Mouse (Mus musculus) frontal cortex, postnatal 14 days (tissue): ENCODE results near the gene Sec16b.

Source experiments
- DNase-seq, 2 experiments: peaks; one replicate each; pipeline ENCODE4 v3.0.0; 2022; ENCODE audit warnings: low spot score in 2 of 2

Gene Sec16b

DNA sequence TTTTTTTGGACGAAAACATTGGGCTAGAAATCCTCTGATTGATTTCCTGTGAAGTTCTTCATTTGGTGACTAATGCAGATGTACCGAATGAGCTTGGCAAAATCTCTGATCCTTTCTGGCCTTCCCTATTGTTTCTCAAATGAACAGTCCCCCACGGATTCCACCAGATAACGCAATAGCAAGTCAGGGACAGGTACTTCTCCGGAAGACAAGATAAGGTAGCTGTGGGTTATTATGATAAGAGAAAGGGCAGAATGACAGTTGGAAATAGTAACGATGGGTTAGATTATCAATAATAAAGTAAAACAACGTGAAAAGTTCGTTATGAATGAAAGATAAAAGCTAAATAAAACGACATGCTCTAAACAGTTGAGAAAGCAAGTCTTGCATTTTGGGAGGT lies 7.0 kb downstream of the Sec16b start:
- no peak for DNase-seq

DNA sequence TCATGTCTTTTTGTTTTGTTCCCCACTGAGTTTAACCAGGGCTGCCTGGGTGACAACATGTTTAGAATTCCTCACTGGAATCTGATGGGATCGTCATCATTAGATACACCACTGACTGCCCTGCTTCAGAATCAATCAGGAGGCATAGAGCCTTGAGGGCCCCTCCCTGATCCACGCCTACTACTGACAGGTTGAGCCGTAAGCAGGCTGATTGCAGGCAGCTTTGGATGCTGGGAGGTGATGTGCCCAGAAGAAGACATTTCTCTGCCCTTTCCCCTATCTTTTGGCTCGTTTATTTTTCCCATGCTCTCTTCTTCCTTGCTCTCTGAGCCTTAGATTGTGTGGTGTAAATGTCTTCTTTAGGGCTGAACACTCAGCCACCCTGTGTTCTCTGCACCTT lies 7.8 kb downstream of the Sec16b start:
- DNase-seq = no peak

DNA sequence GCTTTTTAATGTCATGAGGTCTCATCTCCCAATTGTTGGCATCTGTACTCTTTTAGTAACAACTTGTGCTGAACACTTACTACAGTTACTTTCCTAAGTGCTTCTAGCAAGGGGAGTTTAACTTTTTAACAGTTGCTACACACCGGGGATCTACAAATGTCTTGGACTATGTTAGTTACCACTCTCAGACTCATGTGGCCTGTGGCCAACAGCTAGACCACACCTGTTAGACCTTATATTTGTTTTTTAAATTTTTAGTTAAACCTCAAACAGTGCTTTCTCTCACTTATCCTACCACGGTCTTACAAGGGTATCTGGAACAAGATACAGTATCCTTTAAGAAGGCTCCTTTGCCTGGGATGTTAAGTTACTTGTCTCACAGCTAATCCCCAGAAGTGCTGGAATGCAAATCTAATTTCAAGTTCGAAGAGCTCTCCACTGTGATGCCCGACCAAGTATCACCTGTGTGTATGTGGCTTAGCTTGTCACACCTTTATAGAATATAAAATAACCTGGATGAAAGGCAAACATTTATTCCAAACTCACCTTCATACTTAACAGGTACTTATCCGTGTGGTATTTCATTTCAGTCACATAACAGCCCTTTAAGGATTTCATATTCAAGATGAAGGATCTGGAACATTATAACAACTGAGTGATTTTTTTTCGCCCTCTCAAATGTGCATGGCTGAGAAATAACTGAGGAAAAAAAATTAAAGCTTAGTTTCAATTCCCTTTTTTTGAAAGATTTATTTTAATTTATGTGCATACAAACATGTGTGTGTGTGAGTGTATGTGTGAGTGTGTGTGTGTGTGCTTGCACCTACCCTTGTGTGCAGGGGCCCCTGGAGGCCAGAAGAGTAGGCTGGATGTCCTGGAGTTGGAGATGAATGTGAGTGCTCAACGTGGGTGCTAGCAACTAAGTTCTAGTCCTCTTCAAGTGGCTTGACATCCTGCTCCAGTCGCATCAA lies 10.6 kb downstream of the Sec16b start:
- no peak for DNase-seq

GRCm38 (mm10) chr1:157518111-157518523 lies 11.6 kb downstream of the Sec16b start:
- DNase-seq = peak; percentile 56 to 60

DNA sequence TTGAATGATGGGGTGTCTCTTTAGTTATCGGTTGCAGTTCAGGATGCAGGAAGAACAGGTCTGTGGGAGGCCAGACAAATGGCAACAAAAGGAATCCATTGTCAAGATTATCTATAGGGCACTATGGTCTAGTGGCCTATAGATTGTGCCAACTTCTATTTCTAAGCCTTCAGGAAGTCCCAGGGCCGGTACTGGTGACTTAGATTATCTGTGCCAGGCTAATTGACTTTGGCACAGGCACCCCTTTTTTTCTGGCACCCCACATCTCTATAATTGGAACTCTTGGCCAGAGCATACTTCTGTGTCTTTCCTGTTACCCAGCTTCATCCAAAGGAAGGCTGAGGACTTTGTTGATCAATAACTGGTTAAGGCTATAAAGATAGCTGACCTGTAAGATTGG lies 12.9 kb downstream of the Sec16b start:
- no peak for DNase-seq

- no peak for DNase-seq
Observed at GRCm38 (mm10) chr1:157522322-157522721, 15.8 kb downstream of the Sec16b start.

GRCm38 (mm10) chr1:157524775-157525174 lies 18.2 kb downstream of the Sec16b start:
- no peak for DNase-seq

DNA sequence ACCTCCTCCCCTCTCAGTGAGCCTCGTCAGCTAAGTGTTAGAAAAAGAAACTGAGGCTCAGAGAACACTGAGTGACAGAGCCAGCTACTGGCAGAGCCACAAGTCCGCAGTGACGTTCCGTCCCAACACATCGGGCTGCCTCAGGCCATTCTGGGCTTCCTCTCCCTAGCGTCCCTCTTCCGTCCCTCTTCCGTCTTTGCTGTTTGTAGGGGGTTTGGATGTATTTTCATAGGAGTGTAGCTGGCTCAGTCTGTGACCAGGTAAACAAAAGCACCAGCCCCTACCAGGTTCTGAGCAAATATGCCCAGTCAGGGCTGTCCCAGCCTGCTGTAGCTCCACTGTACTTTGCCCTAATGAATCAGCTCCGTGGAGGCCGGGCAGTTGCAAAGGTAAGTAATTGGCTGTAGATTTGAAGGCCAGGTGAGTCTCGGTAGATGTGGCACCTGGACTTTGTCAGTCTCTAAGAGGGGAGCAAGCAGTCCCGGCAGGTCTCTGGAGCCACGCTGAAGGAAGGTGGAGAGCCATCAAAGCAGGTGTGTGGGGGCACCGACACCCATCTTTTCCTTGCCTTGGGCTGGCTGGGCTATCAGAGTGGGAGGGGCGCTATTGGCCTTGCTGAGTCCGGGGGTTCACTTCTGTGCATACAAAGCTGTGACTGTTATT lies 19.3 kb downstream of the Sec16b start:
- no peak for DNase-seq

- DNase-seq = no peak
Observed at GRCm38 (mm10) chr1:157526625-157527024, 20.1 kb downstream of the Sec16b start.

DNA sequence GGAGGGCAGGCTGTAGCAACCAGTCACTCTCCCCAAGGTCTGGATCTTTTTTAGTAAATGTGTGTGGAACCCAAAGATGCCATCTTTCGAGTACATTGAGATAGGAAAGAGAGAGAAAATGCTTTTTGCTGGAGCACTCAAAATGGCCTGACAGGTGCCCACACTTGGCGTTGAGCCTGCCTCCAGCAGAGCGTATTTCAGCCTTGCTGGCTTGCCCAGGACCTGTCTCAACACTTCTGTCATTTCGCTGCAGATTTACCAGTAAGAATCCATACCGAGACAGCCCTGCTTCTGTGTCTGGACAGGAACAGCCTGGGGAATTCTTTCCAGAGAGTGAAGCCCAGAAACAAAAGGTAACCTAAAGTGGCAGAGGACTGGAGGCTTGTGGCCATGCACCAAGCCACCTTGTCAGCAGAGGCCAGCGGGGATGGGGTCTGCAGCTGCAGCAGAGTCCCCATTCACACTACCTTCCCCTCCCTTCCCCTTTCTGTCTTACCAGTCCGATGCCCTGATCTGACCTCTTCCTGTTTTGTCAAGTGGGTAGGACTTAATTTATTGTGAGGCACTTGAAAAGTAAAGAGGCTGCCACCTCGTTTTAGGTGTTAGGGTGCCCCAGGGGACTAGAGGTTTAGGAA lies 26.4 kb downstream of the Sec16b start:
- DNase-seq = no peak

- no peak for DNase-seq
Observed at GRCm38 (mm10) chr1:157535571-157535970, 29.0 kb downstream of the Sec16b start.

DNA sequence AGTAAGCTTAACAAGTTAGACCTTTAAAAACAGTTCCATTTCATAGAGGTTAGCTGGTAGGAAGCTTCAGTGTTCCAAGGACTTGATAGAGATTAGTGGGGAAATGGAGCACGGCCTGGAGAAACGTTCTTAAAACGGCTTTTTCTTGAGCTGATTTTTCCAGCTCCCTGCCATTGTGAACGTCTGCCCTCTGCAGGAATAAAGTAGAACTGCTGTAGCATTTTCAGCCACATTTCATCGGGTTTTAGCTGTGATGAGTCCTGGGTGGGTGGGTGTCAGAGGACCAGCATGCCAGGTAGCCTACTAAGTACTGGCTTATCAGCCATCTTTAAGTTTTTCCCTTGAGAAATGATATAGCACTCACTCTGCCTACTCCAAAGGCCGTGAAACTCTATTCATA lies 29.9 kb downstream of the Sec16b start:
- peak in 1 of 2 experiments; percentile 59 for DNase-seq

GRCm38 (mm10) chr1:157537636-157538035 lies 31.1 kb downstream of the Sec16b start:
- DNase-seq = no peak

- no peak for DNase-seq
Observed at GRCm38 (mm10) chr1:157545056-157545455, 38.5 kb downstream of the Sec16b start.

- DNase-seq = no peak
Observed at GRCm38 (mm10) chr1:157547658-157548057, 41.1 kb downstream of the Sec16b start.

- no peak for DNase-seq
Observed at GRCm38 (mm10) chr1:157549721-157550120, 43.2 kb downstream of the Sec16b start.

DNA sequence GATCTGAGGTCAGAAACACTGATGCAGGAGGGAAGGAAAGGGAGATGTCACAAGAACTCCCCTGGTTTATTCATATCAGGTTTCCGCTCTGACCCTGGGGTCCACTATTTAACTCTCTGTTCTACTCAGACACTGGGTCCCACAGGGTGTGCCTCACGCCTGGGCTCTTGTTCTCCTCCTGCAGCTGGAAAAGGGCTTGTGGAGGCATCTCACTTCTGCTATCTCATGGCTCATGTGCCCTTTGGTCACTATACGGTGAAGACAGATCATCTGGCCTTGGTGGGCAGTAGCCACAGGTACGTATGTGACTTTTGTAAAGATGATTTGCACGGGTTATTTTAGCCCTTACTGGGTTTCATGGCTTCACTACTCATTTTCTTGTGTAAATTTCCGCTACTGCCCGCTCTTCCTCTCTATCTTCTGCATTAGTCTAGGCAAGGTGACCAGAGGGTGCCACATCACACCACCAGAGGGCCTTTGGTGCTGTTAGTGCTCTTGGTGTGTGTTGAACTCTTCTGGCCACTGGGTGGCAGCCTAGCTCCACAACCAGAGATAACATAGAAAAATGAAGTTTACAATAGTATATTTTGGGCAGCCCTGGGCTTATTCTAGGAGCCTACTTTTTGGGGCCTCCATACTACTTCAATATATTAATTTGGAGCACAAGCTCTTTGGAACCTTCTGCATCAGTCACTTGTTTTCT lies 46.4 kb downstream of the Sec16b start:
- peak; percentile 64 to 72 for DNase-seq

GRCm38 (mm10) chr1:157554163-157554562 lies 47.6 kb downstream of the Sec16b start:
- DNase-seq = no peak

GRCm38 (mm10) chr1:157554686-157555530 lies 48.4 kb downstream of the Sec16b start:
- no peak for DNase-seq

GRCm38 (mm10) chr1:157555738-157556137 lies 49.2 kb downstream of the Sec16b start:
- DNase-seq = no peak

DNA sequence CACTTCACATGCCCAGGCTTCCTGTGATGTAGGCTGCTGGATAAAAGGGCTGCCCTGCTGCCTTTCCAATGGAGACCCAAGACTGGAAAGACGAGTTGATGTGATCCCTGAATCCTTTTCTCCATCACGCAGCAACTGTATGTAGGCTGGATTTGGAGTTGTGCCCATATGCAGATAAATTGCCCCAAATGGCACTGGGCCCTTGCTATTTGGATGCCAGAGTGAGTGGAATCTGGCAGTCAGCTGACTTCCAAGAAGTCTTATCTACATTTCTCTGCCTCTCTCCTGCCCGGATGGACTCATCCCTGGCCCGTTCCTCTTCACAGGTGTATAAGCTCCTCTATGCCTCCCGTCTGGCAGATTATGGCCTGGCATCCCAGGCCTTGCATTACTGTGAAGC lies 49.9 kb downstream of the Sec16b start:
- no peak for DNase-seq
